Comparison of ENCODE assay signal across 15 mouse cellular contexts in the genomic region with DNA sequence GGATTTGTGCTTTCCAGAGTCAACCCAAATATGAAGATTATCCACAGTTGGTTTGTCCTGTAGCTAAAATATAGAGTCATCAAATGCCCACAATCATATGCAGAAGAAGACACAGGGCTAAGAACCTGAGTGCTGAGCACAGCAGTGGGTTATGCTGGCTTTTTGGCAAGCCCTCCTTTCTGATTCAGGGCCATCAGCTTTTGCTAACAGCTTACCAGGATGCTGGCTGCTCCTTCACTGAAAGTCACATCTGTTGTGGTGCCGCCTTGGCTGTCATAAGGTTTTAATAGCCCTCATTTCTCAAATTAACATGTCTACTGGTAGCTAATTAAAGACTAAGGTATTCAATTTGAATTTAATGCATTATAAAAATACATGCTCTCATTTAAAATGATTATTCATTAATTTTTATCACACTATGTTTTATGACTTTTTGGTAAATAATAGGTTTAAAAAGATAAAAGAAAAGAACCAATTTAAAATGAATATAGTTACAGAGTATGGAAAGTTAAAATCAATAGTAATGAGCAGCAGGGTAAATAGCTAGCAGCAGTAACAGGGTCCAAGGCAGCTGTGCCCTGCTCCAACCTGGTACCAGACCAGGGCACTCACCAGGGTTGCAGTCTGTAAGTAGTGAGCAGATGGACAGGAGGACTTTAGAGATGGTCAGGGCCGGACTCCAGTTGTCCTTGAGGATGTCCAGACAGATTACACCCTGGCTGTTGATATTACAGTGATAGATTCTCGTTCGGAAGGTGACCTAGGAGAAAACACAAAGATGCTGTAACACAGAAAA.
DNase-seq lines count a peak whose midpoint lies in the region; ATAC-seq and TF ChIP-seq lines count a peak whose summit lies in the region.
"Had no signal": no experiment of that assay in that cellular context is flagged by ENCODE, and none has a peak within 500 bp of the region (broad histone marks: within the 10 kb centered on the region; RNA-seq: fewer than 3 reads in every experiment).

No protein-coding gene starts in this region.

- peak; percentile 46; the same call in 1 of the 2 replicates for ATAC-seq in forebrain, embryonic 12.5 days (ENCODE audit: low FRiP score)
- ATAC-seq in midbrain, postnatal 0 days (ENCODE audit: low FRiP score), result no peak; the same call in 1 of the 2 replicates
- ATAC-seq in midbrain, embryonic 13.5 days, result no peak
- peak; percentile 91 for ATAC-seq in forebrain, embryonic 15.5 days (replicated peaks)
- ATAC-seq in neural tube, embryonic 15.5 days (ENCODE audit: low FRiP score), result 0 out of 2 replicates have a peak, but pooled peaks have one; percentile 47
- ATAC-seq: activated CD4-positive, CD25-positive, alpha-beta regulatory T cell, adult 4 months had no signal

- H3K9me3 ChIP-seq in forebrain, embryonic 12.5 days, result no peaks in the 10 kb centered on the region
- no peaks in the 10 kb centered on the region for H3K9me3 ChIP-seq in forebrain, embryonic 10.5 days
- H3K9me3 ChIP-seq in midbrain, postnatal 0 days (ENCODE audit: low read length), result no peaks in the 10 kb centered on the region
- no peaks in the 10 kb centered on the region for H3K9me3 ChIP-seq in midbrain, embryonic 13.5 days
- H3K9me3 ChIP-seq in forebrain, embryonic 15.5 days, result no peaks in the 10 kb centered on the region
- no peaks in the 10 kb centered on the region for H3K9me3 ChIP-seq in neural tube, embryonic 15.5 days (replicated peaks)
- H3K9me3 ChIP-seq: heart, embryonic 13.5 days had no signal

- no peak overlapping the region for H3K27ac ChIP-seq in forebrain, embryonic 12.5 days
- no peak overlapping the region for H3K27ac ChIP-seq in forebrain, embryonic 10.5 days
- no peak overlapping the region for H3K27ac ChIP-seq in midbrain, postnatal 0 days (ENCODE audit: low read depth, low read length)
- H3K27ac ChIP-seq in midbrain, embryonic 13.5 days, result no peak overlapping the region
- H3K27ac ChIP-seq in forebrain, embryonic 15.5 days (replicated peaks), result peak overlapping the region; percentile 49; the same call in 1 of the 2 replicates
- no peak overlapping the region for H3K27ac ChIP-seq in neural tube, embryonic 15.5 days (replicated peaks)
- H3K27ac ChIP-seq: heart, embryonic 13.5 days; macrophage had no signal

- H3K27me3 ChIP-seq in forebrain, embryonic 12.5 days, result no peaks in the 10 kb centered on the region
- no peaks in the 10 kb centered on the region for H3K27me3 ChIP-seq in forebrain, embryonic 10.5 days (ENCODE audit: poor library complexity, severe bottlenecking)
- H3K27me3 ChIP-seq in midbrain, postnatal 0 days (ENCODE audit: insufficient read depth, low read length), result no peaks in the 10 kb centered on the region
- H3K27me3 ChIP-seq in midbrain, embryonic 13.5 days, result no peaks in the 10 kb centered on the region
- H3K27me3 ChIP-seq in forebrain, embryonic 15.5 days, result no peaks in the 10 kb centered on the region
- no peaks in the 10 kb centered on the region for H3K27me3 ChIP-seq in neural tube, embryonic 15.5 days (replicated peaks)
- H3K27me3 ChIP-seq: CH12.LX; heart, embryonic 13.5 days had no signal

- DNase-seq in forebrain, embryonic 10.5 days (ENCODE audit: extremely low spot score, low spot score), result no peak
- peak; percentile 81 for DNase-seq in midbrain, postnatal 0 days (ENCODE audit: low spot score)
- DNase-seq in heart, postnatal 25 days (ENCODE audit: low spot score), result no peak
- DNase-seq in left cerebral cortex, postnatal 14 days (ENCODE audit: low spot score in 2 of 2), result no peak
- DNase-seq: adrenal gland, postnatal 36 days; gastrocnemius, postnatal 36 days; thymus, postnatal 14 days had no signal

- H3K36me3 ChIP-seq in forebrain, embryonic 12.5 days (replicated peaks), result no peaks in the 10 kb centered on the region
- H3K36me3 ChIP-seq in forebrain, embryonic 10.5 days (replicated peaks), result no peaks in the 10 kb centered on the region
- no peaks in the 10 kb centered on the region for H3K36me3 ChIP-seq in midbrain, postnatal 0 days (ENCODE audit: insufficient read depth, low read length)
- no peaks in the 10 kb centered on the region for H3K36me3 ChIP-seq in midbrain, embryonic 13.5 days
- no peaks in the 10 kb centered on the region for H3K36me3 ChIP-seq in forebrain, embryonic 15.5 days
- no peaks in the 10 kb centered on the region for H3K36me3 ChIP-seq in neural tube, embryonic 15.5 days
- H3K36me3 ChIP-seq: heart, embryonic 13.5 days had no signal

- no peak overlapping the region for H3K9ac ChIP-seq in forebrain, embryonic 12.5 days
- no peak overlapping the region for H3K9ac ChIP-seq in midbrain, postnatal 0 days (replicated peaks; ENCODE audit: low read length, poor library complexity, severe bottlenecking)
- H3K9ac ChIP-seq in midbrain, embryonic 13.5 days (replicated peaks), result no peak overlapping the region
- H3K9ac ChIP-seq in forebrain, embryonic 15.5 days (replicated peaks), result no peak overlapping the region
- H3K9ac ChIP-seq in neural tube, embryonic 15.5 days (replicated peaks), result no peak overlapping the region
- H3K9ac ChIP-seq: heart, embryonic 13.5 days had no signal

- intact Hi-C loops in heart, postnatal 25 days (cut with DNase I), result no loop called here
- intact Hi-C loops in left cerebral cortex, postnatal 14 days (cut with DNase I), result no loop called here

- H3K4me3 ChIP-seq in forebrain, embryonic 12.5 days (replicated peaks), result no peak overlapping the region
- no peak overlapping the region for H3K4me3 ChIP-seq in forebrain, embryonic 10.5 days
- no peak overlapping the region for H3K4me3 ChIP-seq in midbrain, postnatal 0 days (ENCODE audit: low read depth, low read length)
- H3K4me3 ChIP-seq in midbrain, embryonic 13.5 days (replicated peaks), result no peak overlapping the region
- H3K4me3 ChIP-seq in forebrain, embryonic 15.5 days, result no peak overlapping the region
- H3K4me3 ChIP-seq in neural tube, embryonic 15.5 days (replicated peaks), result no peak overlapping the region
- H3K4me3 ChIP-seq: heart, embryonic 13.5 days had no signal

- WGBS in forebrain, embryonic 12.5 days, result 81% methylated on average over 4 of the region's 4 CpGs
- 89% methylated on average over 4 of the region's 4 CpGs for WGBS in forebrain, embryonic 10.5 days
- 83% methylated on average over 4 of the region's 4 CpGs for WGBS in midbrain, postnatal 0 days
- WGBS in midbrain, embryonic 13.5 days, result 81% methylated on average over 4 of the region's 4 CpGs
- 71% methylated on average over 4 of the region's 4 CpGs for WGBS in forebrain, embryonic 15.5 days
- WGBS in neural tube, embryonic 15.5 days, result 64% methylated on average over 4 of the region's 4 CpGs

- H3K4me1 ChIP-seq in forebrain, embryonic 12.5 days, result no peaks in the 10 kb centered on the region
- no peaks in the 10 kb centered on the region for H3K4me1 ChIP-seq in forebrain, embryonic 10.5 days
- H3K4me1 ChIP-seq in midbrain, postnatal 0 days (ENCODE audit: insufficient read depth, low read length), result no peaks in the 10 kb centered on the region
- no peaks in the 10 kb centered on the region for H3K4me1 ChIP-seq in midbrain, embryonic 13.5 days (replicated peaks)
- peaks cover 4% of the 10 kb centered on the region; the same call in 1 of the 2 replicates for H3K4me1 ChIP-seq in forebrain, embryonic 15.5 days
- H3K4me1 ChIP-seq in neural tube, embryonic 15.5 days, result no peaks in the 10 kb centered on the region
- H3K4me1 ChIP-seq: heart, embryonic 13.5 days had no signal

- no peak for TF ChIP-seq CTCF in midbrain, postnatal 0 days (IDR thresholded peaks at IDR 0.05)

- H3K4me2 ChIP-seq in forebrain, embryonic 12.5 days, result no peak overlapping the region
- no peak overlapping the region for H3K4me2 ChIP-seq in midbrain, postnatal 0 days (ENCODE audit: low read depth, low read length, poor library complexity, severe bottlenecking)
- H3K4me2 ChIP-seq in midbrain, embryonic 13.5 days (replicated peaks), result no peak overlapping the region
- no peak overlapping the region for H3K4me2 ChIP-seq in forebrain, embryonic 15.5 days (replicated peaks)
- H3K4me2 ChIP-seq in neural tube, embryonic 15.5 days, result no peak overlapping the region
- H3K4me2 ChIP-seq: heart, embryonic 13.5 days had no signal

Comparison
In these comparisons a context has a peak if more than half of its experiments do, and no peak if none do; other contexts are left out.
1. ATAC-seq: peak in forebrain, embryonic 12.5 days (single experiment), forebrain, embryonic 15.5 days (single experiment) and neural tube, embryonic 15.5 days (single experiment); none in midbrain, postnatal 0 days (single experiment) and midbrain, embryonic 13.5 days (single experiment).